ENCODE assay signal across 8 mouse cellular contexts in the genomic region with DNA sequence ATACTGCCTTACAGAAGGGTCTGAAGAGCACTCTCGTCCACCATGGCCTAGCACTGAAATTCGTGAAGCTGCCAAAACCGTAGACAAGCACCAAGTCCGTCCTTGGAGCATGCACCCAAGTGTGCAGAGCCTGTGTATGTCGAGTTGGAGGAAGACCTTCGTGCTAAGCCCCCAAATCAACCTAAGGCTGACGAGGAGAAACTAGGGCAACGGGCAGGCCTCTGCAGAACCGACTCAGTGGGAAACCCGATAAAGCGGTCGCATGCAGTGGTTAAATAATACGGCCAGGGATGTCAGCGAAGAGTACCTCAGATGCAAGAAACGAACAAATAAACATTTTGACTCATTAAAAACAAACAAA. TPM values are rescaled to one million over a fixed set of nuclear protein-coding genes. Genes with fewer than 3 reads are reported as not detected.
DNase-seq lines count a peak whose midpoint lies in the region; ATAC-seq and TF ChIP-seq lines count a peak whose summit lies in the region.

No protein-coding gene starts in this region.

- peak; percentile 53 for ATAC-seq in frontal cortex, adult (ENCODE audit: low TSS enrichment)
- peak; percentile 68 for ATAC-seq in forebrain, embryonic 15.5 days (replicated peaks)
- ATAC-seq in liver, embryonic 13.5 days (ENCODE audit: low read depth) = no peak; the same call in 1 of the 2 replicates

- H3K27ac ChIP-seq in forebrain, embryonic 15.5 days (replicated peaks) = peak overlapping the region; percentile 88
- H3K27ac ChIP-seq in liver, embryonic 13.5 days = peak overlapping the region; percentile 57

- H3K79me3 ChIP-seq in C2C12 (ENCODE audit: low read depth) = no peaks in the 10 kb centered on the region

- H3K9me3 ChIP-seq in forebrain, embryonic 15.5 days = no peaks in the 10 kb centered on the region
- no peaks in the 10 kb centered on the region for H3K9me3 ChIP-seq in liver, embryonic 13.5 days (replicated peaks)

- H3K4me3 ChIP-seq in C2C12 (ENCODE audit: insufficient read depth, poor library complexity, severe bottlenecking) = no peak overlapping the region
- peak overlapping the region; percentile 67 for H3K4me3 ChIP-seq in forebrain, embryonic 15.5 days
- H3K4me3 ChIP-seq in liver, embryonic 13.5 days (replicated peaks) = peak overlapping the region; percentile 69

- H3K79me2 ChIP-seq in C2C12 (ENCODE audit: control insufficient read depth, insufficient read depth) = no peaks in the 10 kb centered on the region

- H3K4me1 ChIP-seq in forebrain, embryonic 15.5 days = peaks cover 25% of the 10 kb centered on the region
- peaks cover 52% of the 10 kb centered on the region for H3K4me1 ChIP-seq in liver, embryonic 13.5 days (replicated peaks)

- 7% methylated on average over 15 of the region's 15 CpGs for WGBS in forebrain, embryonic 15.5 days
- 25% methylated on average over 15 of the region's 15 CpGs for WGBS in liver, embryonic 13.5 days (ENCODE audit: insufficient replicate concordance)

- peak overlapping the region; percentile 53 for H3K4me2 ChIP-seq in forebrain, embryonic 15.5 days (replicated peaks)
- peak overlapping the region; percentile 87 for H3K4me2 ChIP-seq in liver, embryonic 13.5 days

- H3K27me3 ChIP-seq in C2C12 (ENCODE audit: control insufficient read depth, insufficient read depth, insufficient read length) = no peaks in the 10 kb centered on the region
- no peaks in the 10 kb centered on the region for H3K27me3 ChIP-seq in forebrain, embryonic 15.5 days
- H3K27me3 ChIP-seq in liver, embryonic 13.5 days = no peaks in the 10 kb centered on the region

- no peak for TF ChIP-seq CTCF in C2C12 (IDR thresholded peaks at IDR 0.05; ENCODE audit: control insufficient read depth, insufficient read depth, insufficient read length)

- H3ac ChIP-seq in C2C12 (ENCODE audit: control insufficient read depth, insufficient read length, low read depth) = peak overlapping the region; percentile 68

- H3K36me3 ChIP-seq in C2C12 (ENCODE audit: control insufficient read depth, insufficient read depth) = no peaks in the 10 kb centered on the region
- no peaks in the 10 kb centered on the region for H3K36me3 ChIP-seq in forebrain, embryonic 15.5 days
- H3K36me3 ChIP-seq in liver, embryonic 13.5 days = no peaks in the 10 kb centered on the region

- peak overlapping the region; percentile 54 for H3K9ac ChIP-seq in forebrain, embryonic 15.5 days (replicated peaks)
- peak overlapping the region; percentile 77 for H3K9ac ChIP-seq in liver, embryonic 13.5 days

- no peak for DNase-seq in frontal cortex, adult 2 months (ENCODE audit: extremely low spot score in 1 of 2, low spot score in 1 of 2)
- peak; percentile 32 for DNase-seq in liver, embryonic 13.5 days
- DNase-seq in thymus, postnatal 14 days = no peak
- no peak for DNase-seq in urinary bladder, postnatal 25 days (ENCODE audit: low spot score)
- no peak for DNase-seq in layer of hippocampus, postnatal 25 days (ENCODE audit: extremely low spot score in 1 of 2, low spot score in 1 of 2)

TF ChIP-seq in C2C12, 6 proteins besides CTCF, POLR2A, EP300 and RAD21:
- no peak for TF ChIP-seq FOSL1 (IDR thresholded peaks at IDR 0.05; ENCODE audit: insufficient read depth, low read length, poor library complexity, severe bottlenecking)
- TF ChIP-seq MAX (IDR thresholded peaks at IDR 0.05) = no peak
- no peak for TF ChIP-seq CEBPB (IDR thresholded peaks at IDR 0.05; ENCODE audit: low read depth)
- TF ChIP-seq USF1 (IDR thresholded peaks at IDR 0.05; ENCODE audit: low read depth) = no peak
- no peak for TF ChIP-seq MYOD1 (IDR thresholded peaks at IDR 0.05; ENCODE audit: control insufficient read depth, insufficient read length, low read depth)
- TF ChIP-seq MYOG (IDR thresholded peaks at IDR 0.05; ENCODE audit: control insufficient read depth, extremely low read depth, insufficient read length) = no peak

RNA-seq across cellular contexts. Expression of a gene that starts 3.1 kb away (rescaled TPM):
- polyA plus RNA-seq in frontal cortex, adult 2 months (2012; rRNA removed) = 1.4 and 3.8 TPM in 2 replicates
- 0.39 TPM for polyA plus RNA-seq in C2C12 (2012; fragmentation: generic; extraction: Trizol)
- polyA plus RNA-seq in forebrain, embryonic 15.5 days (2015; fragmentation: Nextera tagmentation; extraction: Ambion mirVana) = 4.0 and 10.3 TPM in 2 replicates
- 1.8 and 2.5 TPM in 2 replicates for polyA plus RNA-seq in liver, embryonic 13.5 days (2015; fragmentation: Nextera tagmentation; extraction: Ambion mirVana)
- total RNA-seq in layer of hippocampus, postnatal 25 days (2021) = 1 to 10 TPM in 1 of 2 experiments, under 1 TPM in 1; 0.52 to 1.5 TPM

RNA-seq across cellular contexts. Expression of a gene that starts 39.8 kb away (rescaled TPM):
- polyA plus RNA-seq in frontal cortex, adult 2 months (2012; rRNA removed) = 206 and 256 TPM in 2 replicates
- 147 TPM for polyA plus RNA-seq in C2C12 (2012; fragmentation: generic; extraction: Trizol)
- polyA plus RNA-seq in forebrain, embryonic 15.5 days (2015; fragmentation: Nextera tagmentation; extraction: Ambion mirVana) = 211 and 213 TPM in 2 replicates
- 140 and 164 TPM in 2 replicates for polyA plus RNA-seq in liver, embryonic 13.5 days (2015; fragmentation: Nextera tagmentation; extraction: Ambion mirVana)
- total RNA-seq in layer of hippocampus, postnatal 25 days (2021) = 100 to 1,000 TPM; 204 to 220 TPM

RNA-seq across cellular contexts. Expression of a gene that starts 39.9 kb away (rescaled TPM):
- polyA plus RNA-seq in frontal cortex, adult 2 months (2012; rRNA removed) = 1.4 and 2.2 TPM in 2 replicates
- 0.11 TPM for polyA plus RNA-seq in C2C12 (2012; fragmentation: generic; extraction: Trizol)
- polyA plus RNA-seq in forebrain, embryonic 15.5 days (2015; fragmentation: Nextera tagmentation; extraction: Ambion mirVana) = 0.23 TPM in 1 of 2 replicates, not detected in the other
- 0.14 TPM in 1 of 2 replicates, not detected in the other for polyA plus RNA-seq in liver, embryonic 13.5 days (2015; fragmentation: Nextera tagmentation; extraction: Ambion mirVana)
- total RNA-seq in layer of hippocampus, postnatal 25 days (2021) = not detected

RNA-seq across cellular contexts. Expression of a gene that starts 45.9 kb away (rescaled TPM):
- polyA plus RNA-seq in frontal cortex, adult 2 months (2012; rRNA removed) = 14.6 and 21.5 TPM in 2 replicates
- not detected for polyA plus RNA-seq in C2C12 (2012; fragmentation: generic; extraction: Trizol)
- 8.7 and 8.8 TPM in 2 replicates for polyA plus RNA-seq in forebrain, embryonic 15.5 days (2015; fragmentation: Nextera tagmentation; extraction: Ambion mirVana)
- 17.9 and 23.1 TPM in 2 replicates for polyA plus RNA-seq in liver, embryonic 13.5 days (2015; fragmentation: Nextera tagmentation; extraction: Ambion mirVana)
- total RNA-seq in layer of hippocampus, postnatal 25 days (2021) = 10 to 100 TPM; 12.1 to 14.0 TPM
